Mouse (Mus musculus): ENCODE measurements around the gene Fam76a.
A peak's percentile ranks its signal among the peaks of the same experiment; 100 is the strongest.

DNA sequence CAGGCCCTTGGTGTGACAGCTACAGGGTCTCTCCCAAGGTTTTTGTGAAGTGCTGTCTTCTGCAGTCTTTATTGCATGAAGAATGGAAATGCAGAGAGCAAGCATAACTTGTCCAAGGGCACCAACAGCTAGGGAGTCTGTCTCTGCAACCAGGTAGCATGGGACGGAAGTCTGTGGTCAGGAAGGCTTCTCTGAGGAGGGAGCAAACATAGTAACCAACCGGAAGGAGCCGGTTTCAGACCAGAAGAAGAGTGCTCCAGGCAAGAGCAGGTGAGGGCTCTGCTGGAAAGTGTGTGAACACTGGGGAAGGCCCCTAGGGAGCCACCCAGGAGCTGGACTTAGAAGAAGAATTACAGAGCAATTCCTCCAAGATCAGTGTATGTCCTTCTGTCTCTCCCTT, 49.7 kb upstream of the Fam76a start:
- TF ChIP-seq POLR2A (IDR thresholded peaks at IDR 0.05; ENCODE audit: control insufficient read depth, extremely low read depth, insufficient read depth, low read length, poor library complexity): 0 out of 2 replicates have a peak, but pooled peaks have one; percentile 36
- TF ChIP-seq CTCF (IDR thresholded peaks at IDR 0.05; ENCODE audit: borderline replicate concordance, control insufficient read depth, extremely low read depth, insufficient read depth, low read length, poor library complexity): no peak
